Mouse (Mus musculus) retina, postnatal 7 days (tissue): ENCODE data around the gene Fam186b.

Experiments used
- DNase-seq: peaks from one replicate; pipeline ENCODE4 v3.0.0-alpha.2; 2012; ENCODE audit warnings: low read depth, low spot score

Fam186b gene

DNA sequence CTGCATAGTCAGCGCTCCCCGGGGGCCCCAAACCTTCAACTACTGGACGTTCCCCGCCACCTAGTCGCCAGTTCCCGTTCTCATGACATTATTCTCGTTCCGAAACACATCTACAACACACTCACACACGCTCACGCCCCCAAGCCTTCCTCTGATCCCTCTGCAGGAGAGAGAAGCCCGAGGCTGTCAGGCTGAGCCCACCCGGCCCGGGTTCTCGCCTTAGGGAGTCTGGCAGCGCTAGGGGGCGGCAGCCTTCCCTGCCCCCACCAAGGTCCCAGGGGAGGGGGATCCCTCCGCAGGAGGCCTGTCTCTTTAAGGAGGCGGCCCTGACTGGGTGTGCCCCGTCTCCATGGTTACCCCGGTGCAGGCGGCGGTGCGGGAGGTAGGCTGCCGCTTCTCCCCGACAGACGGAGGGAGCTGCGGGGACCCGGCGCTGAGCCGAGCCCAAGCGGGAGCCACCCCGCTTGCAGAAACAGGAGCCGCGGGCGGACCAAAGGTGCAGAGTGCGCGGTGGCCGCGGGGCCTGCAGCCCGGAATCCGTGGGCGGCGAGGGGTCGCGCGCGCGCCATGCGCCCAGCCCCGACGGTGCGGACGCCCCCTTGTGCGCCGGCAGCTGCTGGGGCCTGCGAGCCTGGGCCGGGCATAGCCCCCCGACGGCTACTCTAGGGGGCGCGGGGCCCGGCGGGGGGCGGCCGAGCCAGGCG is 71.3 kb downstream of the Fam186b start, which contains the start of gene Kcnh3:
Kcnh3 (plus strand) TSS at position 654 of the 704 bp plus-strand sequence.
- DNase-seq, result no peak

DNA sequence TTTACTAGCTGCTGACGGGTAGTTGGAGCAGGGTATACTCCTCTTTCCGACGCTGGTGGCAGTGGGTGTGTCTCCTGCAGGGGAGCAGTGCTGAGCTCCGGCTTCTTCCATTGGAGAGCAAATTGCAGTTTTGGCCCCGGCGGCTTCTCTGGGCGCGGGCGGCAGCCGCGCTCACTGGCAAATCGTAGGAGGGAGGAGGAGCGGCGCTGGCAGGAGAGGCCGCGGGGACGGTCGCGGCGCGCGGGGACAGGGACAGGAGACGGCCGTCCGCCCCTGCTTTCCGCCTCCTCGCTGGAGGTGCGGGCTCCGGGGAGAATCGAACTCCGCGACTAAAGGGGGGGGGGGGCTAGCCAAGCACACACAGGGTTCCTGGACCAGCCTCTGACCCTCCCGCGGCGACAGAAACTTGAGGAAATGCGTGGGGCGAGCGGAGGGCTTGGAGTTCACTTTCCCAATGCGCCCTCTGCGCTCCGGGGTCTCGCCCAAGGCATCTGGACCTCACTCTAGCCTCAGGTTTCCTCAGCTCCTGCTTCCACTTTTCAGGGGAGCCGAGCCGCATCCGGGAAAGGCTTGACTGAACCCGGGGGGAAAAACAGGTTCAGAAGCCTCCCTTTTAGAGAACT is 72.0 kb downstream of the Fam186b start:
- no peak for DNase-seq

DNA sequence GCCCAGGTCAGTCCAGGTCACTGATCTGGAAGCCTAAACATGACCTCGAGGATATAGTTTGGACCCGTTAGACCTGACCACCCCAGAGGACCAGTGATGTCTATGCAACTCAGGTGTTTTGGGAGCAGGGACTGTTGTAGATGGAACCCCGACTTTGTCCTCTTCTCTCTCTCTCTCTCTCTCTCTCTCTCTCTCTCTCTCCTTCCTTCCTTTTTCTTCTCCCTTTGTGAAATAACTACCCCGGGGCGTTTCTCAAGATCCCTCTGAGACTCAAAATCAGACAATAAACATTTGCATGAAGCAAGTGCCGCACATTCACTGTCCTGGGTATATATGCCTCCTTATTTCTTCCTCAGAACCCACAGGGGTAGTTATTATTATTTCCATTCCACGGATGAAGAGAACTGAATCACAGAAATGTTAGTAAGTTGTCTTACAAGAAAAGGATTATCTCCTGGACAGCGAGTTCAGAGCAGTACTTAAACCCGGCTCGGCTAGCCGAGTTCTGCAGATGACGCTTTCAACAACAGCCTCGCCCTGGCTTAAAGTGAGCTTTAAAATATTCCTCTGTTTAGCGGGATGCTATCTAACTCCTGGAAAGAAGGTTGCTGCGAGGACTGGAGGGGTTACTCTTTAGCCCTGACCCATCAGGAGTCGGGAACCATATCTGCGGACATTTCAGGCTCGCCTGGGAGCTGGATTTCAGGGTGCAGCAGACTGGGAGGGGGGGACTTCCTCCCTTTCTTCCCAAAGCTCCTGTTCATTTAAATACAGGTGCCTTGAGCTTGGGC is 72.7 kb downstream of the Fam186b start:
- no peak for DNase-seq

DNA sequence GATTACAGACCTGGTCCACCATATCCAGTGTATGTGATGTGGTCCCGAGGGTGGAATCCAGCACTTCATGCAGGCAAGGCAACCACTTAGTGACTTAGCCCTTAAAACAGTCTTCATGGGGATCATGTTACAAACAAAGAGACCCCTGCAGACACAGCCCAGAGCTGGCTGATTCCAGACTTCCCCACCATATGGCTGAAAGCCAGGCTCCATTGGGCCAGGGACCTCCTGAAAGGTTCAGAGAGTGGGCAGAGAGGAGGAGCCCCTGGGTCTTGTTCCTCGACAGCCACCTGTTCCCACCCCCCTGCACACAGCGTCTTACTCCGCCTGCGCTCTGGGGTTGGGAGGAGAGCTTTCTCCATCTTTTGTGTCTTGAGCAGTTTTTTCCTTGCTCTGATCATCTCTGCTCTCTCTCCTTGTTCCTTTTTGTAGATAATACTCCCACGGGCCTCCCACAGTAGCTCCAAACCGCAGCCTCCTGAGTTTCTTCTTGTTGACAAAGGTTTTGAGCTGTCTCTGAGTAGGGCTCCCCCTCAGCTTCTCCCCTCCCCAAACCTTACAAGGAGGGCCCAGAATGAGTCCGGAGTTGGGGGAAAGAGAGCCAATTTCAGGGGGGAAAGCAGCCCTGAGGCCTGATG is 74.3 kb downstream of the Fam186b start:
- no peak for DNase-seq
